Mouse (Mus musculus): ENCODE measurements around the gene U2af1.

Gene U2af1

DNA sequence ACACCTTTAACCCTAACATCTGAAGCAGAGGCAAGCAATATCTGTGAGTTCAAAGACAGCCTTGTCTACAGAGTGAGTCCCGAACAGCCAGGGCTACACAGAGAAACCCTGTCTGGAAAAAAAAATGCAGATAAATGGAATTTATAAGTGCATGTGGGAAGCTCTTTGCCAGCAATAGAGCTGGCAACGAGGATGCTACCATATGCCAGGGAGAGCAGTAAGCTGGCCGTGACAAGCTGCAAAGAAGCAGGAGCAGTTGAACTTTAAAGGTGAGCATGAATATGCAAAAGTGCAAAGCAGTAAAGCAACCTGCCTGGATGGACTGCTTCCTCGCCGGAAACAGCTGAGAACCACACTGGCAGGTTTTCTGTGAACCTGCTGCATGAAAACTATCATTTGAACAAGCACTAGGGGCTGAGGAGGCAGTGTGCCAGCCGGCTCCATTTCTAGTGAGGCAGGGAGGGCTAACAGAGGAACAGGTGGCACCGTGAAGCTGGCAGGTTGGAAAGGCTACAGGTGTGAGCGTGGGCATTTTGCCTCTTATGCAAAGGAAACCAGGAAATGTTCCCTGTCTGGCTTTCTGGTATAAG, 2.1 kb upstream of the U2af1 start:
- DNase-seq: no peak

DNA sequence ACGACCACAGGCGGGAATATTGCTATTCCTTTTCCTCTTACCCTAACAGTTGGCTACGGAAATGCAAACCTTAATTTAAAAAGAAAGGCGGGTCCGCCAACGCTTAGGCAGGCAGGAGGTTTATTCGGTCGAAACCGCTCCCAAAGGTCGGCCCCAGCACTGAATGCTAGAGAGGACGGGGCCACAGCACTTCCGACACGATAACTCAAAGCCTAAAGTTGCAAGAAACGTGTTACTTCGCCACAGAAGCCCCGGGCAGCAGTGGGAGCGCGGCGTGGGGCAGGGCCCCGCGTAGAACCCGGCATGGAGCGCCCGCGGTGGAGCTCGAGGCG, 590 bp downstream of the U2af1 start:
- DNase-seq: no peak

GRCm38 (mm10) chr17:31657141-31657983, 1.3 kb downstream of the U2af1 start:
- DNase-seq: no peak

- DNase-seq: no peak
These were observed 2.0 kb downstream of the U2af1 start for GRCm38 (mm10) chr17:31656682-31657081.

GRCm38 (mm10) chr17:31655366-31655765, 3.3 kb downstream of the U2af1 start:
- DNase-seq: no peak

DNA sequence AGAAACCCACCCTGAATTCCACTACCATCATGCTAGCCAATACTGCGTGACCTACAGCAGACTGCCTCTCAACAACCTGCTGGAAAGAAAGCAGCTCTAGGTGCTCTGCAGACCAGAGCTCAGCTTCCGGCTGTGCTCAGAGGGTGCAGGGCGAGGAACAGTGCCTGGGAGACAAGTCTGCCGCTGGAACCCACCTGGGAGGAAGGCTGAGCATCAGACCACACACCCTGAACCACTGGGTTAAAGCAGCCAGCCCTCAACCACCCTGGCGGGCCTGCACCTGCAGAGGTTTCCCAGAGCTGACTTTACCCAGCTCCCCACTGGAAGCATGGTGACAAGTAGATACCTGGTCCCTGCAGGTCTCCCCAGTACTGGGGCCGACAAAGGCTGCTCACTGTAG, 5.4 kb downstream of the U2af1 start:
- DNase-seq: no peak

- no peak for DNase-seq
These were observed 6.5 kb downstream of the U2af1 start for GRCm38 (mm10) chr17:31652152-31652551.

GRCm38 (mm10) chr17:31646199-31647002, 12.3 kb downstream of the U2af1 start:
- no peak for DNase-seq

GRCm38 (mm10) chr17:31642913-31643312, 15.8 kb downstream of the U2af1 start:
- no peak for DNase-seq

GRCm38 (mm10) chr17:31642331-31642730, 16.4 kb downstream of the U2af1 start:
- no peak for DNase-seq

DNA sequence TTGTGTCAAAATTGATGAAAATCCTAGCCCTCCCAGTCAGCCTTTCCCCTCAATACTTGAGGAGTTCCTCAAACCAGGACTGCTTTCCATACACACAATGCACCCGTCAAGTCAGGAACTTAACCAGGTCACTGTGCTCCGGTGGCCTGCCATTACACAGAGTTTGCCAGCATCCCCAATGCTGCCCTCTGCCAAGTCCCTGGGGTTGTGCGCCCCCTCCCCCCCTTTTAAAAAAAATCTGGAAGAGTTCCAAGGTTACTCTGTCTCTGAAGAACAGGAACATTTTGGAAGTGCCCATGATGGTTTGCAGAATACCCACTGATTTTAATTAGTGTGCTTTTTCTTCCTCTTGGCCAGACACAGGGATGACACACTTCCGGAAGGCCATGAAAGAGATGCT, 19.0 kb downstream of the U2af1 start:
- DNase-seq: no peak

DNA sequence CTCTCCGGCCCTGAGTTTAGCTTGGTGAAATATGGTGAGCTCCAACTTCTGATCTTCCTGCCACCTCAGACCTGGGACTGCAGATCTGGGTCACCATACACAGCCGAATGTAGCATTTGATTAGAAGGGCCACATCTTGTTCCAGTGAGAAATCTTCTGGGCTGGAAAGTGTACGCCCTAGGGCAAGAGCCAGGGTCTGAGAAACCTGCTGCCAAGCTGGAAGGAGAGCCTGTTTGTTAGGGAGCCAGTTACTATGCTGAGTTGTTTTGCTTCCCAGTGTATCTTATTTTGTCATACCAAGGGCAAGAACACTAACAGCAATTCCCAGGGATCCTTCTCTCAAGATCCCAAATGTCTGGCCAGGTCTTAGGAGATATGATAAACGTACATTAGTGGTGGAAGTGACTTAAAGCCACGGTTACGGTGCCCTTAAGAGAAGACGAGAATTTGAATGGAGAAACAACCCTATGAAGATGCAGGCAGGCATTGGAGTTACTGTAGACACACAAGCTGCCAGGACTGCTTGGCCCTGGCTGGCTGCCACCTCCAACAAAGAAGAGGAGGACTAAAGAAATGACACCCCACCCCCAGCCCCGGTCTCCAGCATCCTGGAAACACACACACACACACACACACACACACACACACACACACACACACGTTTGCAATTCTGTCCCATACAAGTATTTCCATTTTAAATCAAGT, 20.7 kb downstream of the U2af1 start:
- no peak for DNase-seq

- peak; percentile 81 for DNase-seq
These were observed 21.5 kb downstream of the U2af1 start, which contains the start of gene Cbs for GRCm38 (mm10) chr17:31636942-31637811. Gene Cbs (minus strand): TSS chr17:31637238.

- DNase-seq: no peak
These were observed 22.3 kb downstream of the U2af1 start for GRCm38 (mm10) chr17:31636277-31636941.

GRCm38 (mm10) chr17:31635781-31636180, 22.9 kb downstream of the U2af1 start:
- DNase-seq: no peak

DNA sequence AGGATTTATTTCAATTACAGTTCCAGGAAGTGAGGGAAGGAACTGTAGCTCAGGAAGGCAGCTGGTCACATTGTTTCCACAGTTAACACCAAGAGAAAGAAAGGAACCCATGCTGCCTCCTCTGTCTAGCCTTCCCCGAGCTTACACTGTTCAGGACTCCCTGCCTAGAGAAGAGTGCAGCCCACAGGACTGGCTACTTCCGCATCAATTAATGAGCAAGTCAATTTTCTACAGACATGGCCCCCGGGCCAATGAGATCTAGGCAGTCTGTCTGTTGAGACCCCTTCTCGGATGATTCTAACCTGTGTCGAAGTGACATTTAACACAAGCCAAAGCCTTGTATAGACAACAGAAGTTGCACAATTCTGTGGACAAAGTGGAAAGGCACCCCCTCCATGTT, 23.8 kb downstream of the U2af1 start:
- no peak for DNase-seq

DNA sequence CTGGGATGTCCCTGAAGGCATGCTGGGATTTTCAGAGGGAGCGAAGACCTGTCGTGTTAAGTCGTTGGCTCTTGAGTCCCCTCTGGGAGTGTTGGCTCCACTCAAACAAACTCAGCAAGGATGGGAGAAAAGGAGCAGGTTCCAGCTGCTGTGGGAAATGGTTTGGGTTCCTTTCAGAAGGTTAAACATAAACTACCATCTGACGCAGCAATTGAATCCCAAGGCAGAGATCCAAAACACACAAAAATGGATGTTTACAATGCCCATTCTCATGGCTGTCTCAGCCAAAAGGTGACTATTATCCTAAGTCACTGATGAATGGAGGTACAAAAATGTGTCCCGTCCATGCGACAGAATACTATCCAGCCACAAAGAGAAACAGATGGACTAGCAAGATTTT, 25.7 kb downstream of the U2af1 start:
- no peak for DNase-seq

DNA sequence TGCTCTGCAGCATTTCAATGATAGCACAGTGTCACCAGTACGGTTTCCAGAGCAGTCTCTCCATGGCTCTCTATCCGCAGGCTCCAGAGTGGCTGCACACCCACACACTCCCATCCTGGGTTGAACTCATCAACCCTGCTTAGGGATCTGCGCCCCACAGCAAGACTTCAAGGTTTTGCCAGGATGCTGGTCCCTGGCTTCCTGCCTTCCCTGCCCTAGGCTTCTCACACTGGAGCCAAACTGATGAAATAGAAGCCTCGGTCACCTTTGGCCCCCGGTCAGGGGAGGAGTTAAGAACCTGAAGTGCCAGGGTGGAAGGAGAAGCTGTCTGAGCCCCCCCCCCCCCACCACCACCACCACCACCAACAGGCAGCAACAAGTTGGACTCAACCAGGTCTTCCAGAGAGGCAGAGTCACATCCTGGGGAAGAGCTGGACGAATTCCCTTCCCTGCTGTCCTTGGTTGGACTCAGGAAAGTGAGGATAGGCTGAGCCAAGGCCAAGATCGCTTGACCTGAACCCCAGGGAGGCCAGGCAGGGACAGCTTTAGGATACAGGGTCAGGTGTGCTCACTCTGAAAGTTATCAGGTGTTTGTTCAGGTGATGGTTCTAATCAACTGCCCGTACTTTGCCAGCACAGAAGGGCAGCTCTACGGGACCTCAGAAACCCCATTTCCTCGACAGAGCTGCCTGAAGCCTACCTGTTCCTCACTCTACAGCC, 27.5 kb downstream of the U2af1 start:
- DNase-seq: no peak

DNA sequence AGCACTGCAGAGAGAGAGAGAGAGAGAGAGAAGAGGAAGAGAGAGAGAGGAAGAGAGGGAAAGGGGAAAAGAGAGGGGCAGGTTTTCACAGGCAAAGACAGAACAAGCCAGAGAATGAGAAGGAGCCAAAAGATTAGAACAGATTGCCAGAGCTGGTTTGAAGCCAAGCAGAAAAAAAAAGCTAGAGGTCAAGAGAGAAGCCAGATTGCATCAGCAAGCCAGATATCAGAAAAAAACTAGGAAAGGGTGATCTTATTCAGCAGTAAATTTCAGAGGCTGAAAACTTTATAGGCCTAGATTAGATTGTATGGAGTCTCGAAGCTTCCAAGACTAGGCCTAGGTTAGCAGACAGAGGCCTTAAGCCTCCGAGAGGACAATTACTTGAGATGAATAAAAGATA, 30.7 kb downstream of the U2af1 start:
- DNase-seq: no peak

- no peak for DNase-seq
These were observed 35.6 kb downstream of the U2af1 start for GRCm38 (mm10) chr17:31623101-31623500.
